Mouse (Mus musculus) liver, embryonic 11.5 days (tissue): ENCODE measurements at regions not wholly inside any gene's neighbourhood (a gene's known extent, or its start where the extent isn't known, plus 50 kb on each side); places are given as distances from the start of the nearest gene placed in this dataset.

ENCODE experiments used
- ATAC-seq: fragments of 200-750 bp; cut with Nextera tagmentation; replicated peaks from 2 replicates; pipeline ENCODE4 v1.8.0; 2017; ENCODE audit warnings: moderate number of reproducible peaks, mild to moderate bottlenecking, moderate TSS enrichment, moderate library complexity; ENCODE audit not compliant: low FRiP score
- DNase-seq: peaks from one replicate; pipeline ENCODE4 v3.0.0-alpha.2; 2017; ENCODE audit warnings: low spot score
- H3K27ac ChIP-seq: fragments of 300-500 bp; sonication (generic); 2 replicates; pipeline ENCODE4 v1.5.1; 2014; ENCODE audit warnings: mild to moderate bottlenecking, low read depth, low read length, control low read depth
- H3K27me3 ChIP-seq: fragments of 300-500 bp; sonication (generic); replicated peaks from 2 replicates; pipeline ENCODE4 v1.6.1; 2014; ENCODE audit warnings: low read length, mixed read lengths; ENCODE audit not compliant: control insufficient read depth, insufficient read depth
- H3K36me3 ChIP-seq: fragments of 300-500 bp; sonication (generic); 2 replicates; pipeline ENCODE4 v1.6.1; 2014; ENCODE audit warnings: mild to moderate bottlenecking, low read length, moderate library complexity, mixed read lengths; ENCODE audit not compliant: control insufficient read depth, insufficient read depth
- H3K4me1 ChIP-seq: fragments of 300-500 bp; sonication (generic); replicated peaks from 2 replicates; pipeline ENCODE4 v1.6.1; 2014; ENCODE audit warnings: low read length, mixed read lengths; ENCODE audit not compliant: control insufficient read depth, insufficient read depth
- H3K4me2 ChIP-seq: fragments of 300-500 bp; sonication (generic); 2 replicates; pipeline ENCODE4 v1.6.1; 2014; ENCODE audit warnings: mild to moderate bottlenecking, control low read depth, moderate library complexity
- H3K4me3 ChIP-seq: fragments of 300-500 bp; sonication (generic); 2 replicates; pipeline ENCODE4 v1.5.1; 2014; ENCODE audit warnings: low read depth, low read length, control low read depth
- H3K9ac ChIP-seq: fragments of 300-500 bp; sonication (generic); 2 replicates; pipeline ENCODE4 v1.6.1; 2014; ENCODE audit warnings: low read depth, low read length, control low read depth
- H3K9me3 ChIP-seq: fragments of 300-500 bp; sonication (generic); 2 replicates; pipeline ENCODE4 v1.6.1; 2016; ENCODE audit warnings: low read length, inconsistent platforms, mixed read lengths; ENCODE audit not compliant: control insufficient read depth
- WGBS: fragments of 180-500 bp; shearing (Covaris S2); extraction: QIAGEN DNeasy Blood & Tissue Kit; methylation state at CpG from one replicate; pipeline ENCODE4 v1.1.7; 2014; 5-methylcytosine and 5-hydroxymethylcytosine counted together

DNA sequence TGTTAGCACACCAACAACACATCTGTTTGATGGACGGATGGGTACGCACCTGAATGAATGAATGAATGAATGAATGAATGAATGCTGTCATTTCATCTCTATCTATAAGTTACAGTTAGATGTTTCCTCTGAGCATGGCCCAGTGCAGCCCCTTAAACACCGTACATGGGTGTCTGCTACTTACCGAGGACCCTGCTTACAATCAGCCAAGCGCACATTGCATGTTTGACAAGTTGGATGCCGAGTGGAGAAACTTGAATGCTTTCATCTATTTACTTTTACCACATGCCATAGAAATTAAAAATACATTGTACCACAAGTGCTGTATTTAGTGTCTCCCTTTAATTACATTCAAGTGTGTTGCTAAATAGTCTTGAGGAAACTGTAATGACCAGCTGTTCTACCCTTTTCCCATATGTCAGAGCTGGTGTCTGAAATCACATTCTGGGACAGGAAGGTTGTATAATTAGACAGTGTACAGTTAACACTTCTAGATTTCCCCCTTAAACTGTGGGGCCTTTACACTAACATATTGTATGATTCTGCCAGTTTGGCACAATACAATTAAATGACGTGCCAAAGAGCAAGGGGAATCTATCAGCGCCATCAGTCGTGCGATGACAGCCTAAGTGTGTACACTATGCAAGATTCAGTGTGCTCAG is 127.3 kb upstream of the Prox1 start:
- DNase-seq: no peak
- Histone ChIP-seq H3K27me3 (no peaks in the 10 kb centered on the region), H3K4me2 (no peak overlapping the region), H3K36me3 (no peaks in the 10 kb centered on the region), H3K4me1 (no peaks in the 10 kb centered on the region), H3K4me3 (no peak overlapping the region), H3K27ac (no peak overlapping the region), H3K9ac (no peak overlapping the region), H3K9me3 (no peaks in the 10 kb centered on the region)
- 89% methylated on average over 10 of the region's 10 CpGs for WGBS
- ATAC-seq: no peak

DNA sequence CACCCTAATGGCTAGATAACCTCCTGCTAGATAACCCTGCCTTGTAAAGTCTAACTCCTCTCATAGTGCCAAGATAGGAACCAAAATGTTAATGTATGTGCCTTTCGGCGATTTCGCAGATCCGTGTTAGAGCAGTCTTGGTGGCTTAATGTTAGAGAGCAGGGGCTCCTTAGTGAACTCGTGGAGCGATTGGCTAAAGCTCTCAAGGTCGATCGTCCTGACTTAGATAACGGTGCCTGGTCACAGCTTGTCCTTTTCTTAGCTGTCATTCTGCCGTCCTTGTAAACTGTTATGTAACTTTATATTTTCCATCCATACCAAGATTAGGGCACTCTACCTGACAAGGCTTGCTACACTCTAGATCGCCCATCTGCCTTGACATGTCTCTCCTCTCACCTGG is 119.5 kb upstream of the Prox1 start:
- Histone ChIP-seq H3K9ac (no peak overlapping the region), H3K36me3 (no peaks in the 10 kb centered on the region), H3K27ac (no peak overlapping the region), H3K4me1 (no peaks in the 10 kb centered on the region), H3K4me3 (no peak overlapping the region), H3K27me3 (no peaks in the 10 kb centered on the region), H3K4me2 (no peak overlapping the region), H3K9me3 (no peaks in the 10 kb centered on the region)
- ATAC-seq (no peak), DNase-seq (no peak)
- 79% methylated on average over 11 of the region's 11 CpGs for WGBS

DNA sequence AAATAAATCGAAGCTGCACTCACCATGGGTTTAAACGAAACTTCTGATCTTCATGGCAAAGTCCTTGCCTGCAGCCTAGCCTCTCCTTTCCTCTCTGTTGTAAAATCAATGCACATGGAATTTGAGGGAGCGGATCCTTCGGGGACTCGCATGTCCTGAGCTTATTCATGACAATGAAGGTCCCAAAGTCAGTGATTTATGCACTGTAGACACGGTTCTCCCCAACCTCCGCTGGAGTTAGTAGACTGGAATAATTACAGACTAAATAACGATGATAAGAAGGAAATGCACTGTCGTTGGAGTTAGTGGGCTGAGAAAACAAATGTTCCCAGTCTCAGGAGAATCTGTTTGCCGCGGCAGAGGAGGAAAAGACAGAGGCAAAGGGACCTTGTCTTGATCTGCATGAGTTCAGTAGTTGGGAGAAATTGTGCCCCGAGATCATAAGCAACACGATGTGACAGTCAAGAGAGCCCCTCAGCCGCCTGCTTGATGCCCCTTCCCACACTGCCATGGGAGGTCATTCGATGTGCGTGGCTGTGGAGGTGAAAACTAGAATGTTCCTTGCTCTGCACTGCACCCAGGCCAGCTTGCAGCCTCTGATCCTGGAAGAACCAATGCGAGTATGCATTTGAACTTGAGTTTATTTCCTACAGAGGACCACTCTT is 116.1 kb upstream of the Prox1 start:
- no peak overlapping the region for H3K4me3 ChIP-seq
- no peaks in the 10 kb centered on the region for H3K27me3 ChIP-seq
- no peak overlapping the region for H3K27ac ChIP-seq
- H3K36me3 ChIP-seq: no peaks in the 10 kb centered on the region
- H3K4me2 ChIP-seq: no peak overlapping the region
- DNase-seq: no peak
- no peak for ATAC-seq
- WGBS: 66% methylated on average over 17 of the region's 17 CpGs
- no peak overlapping the region for H3K9ac ChIP-seq
- no peaks in the 10 kb centered on the region for H3K4me1 ChIP-seq
- no peaks in the 10 kb centered on the region for H3K9me3 ChIP-seq

DNA sequence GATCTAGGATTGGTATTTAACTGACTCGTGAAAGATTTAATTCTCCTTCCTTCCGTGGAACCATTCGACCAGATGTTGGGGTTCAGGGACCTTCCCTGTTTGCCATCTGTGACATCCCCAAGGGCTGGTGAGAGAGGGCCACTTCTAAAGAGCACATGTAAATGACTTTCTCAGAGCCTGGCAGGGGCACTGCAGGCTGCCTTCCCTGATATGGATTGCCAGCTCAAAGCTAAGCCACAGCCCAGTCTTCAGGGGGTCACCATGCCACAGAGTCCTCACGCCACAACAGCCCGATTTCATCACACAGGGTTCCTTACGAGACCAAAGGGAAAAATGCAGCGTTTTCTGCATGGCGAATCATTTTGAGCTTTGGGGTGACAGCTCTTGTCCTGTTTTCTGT is 115.1 kb upstream of the Prox1 start:
- no peak overlapping the region for H3K9ac ChIP-seq
- H3K9me3 ChIP-seq: no peaks in the 10 kb centered on the region
- H3K27me3 ChIP-seq: no peaks in the 10 kb centered on the region
- no peaks in the 10 kb centered on the region for H3K4me1 ChIP-seq
- no peak overlapping the region for H3K4me2 ChIP-seq
- WGBS: 72% methylated on average over 8 of the region's 8 CpGs
- H3K4me3 ChIP-seq: no peak overlapping the region
- ATAC-seq: no peak
- no peak overlapping the region for H3K27ac ChIP-seq
- DNase-seq: no peak
- no peaks in the 10 kb centered on the region for H3K36me3 ChIP-seq

DNA sequence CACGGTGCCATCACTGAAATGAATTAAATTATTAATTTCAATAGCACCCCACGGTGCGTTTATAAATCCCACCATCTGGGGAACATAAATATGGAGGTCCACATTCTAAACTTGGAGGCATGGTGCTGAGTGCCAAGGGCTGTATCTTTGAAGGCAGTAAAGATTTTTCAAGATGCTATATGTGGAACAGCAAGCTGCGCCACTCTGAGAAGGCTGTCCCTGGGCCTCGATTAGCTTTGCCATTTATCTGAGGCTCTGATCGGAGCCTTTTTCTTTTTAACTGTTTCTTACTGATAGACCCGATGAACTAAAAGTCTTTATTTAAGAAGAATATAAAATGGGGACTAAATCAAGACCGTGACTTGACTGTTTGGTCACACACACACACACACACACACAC is 114.5 kb upstream of the Prox1 start:
- Histone ChIP-seq H3K27ac (no peak overlapping the region), H3K4me3 (no peak overlapping the region), H3K4me1 (no peaks in the 10 kb centered on the region), H3K36me3 (no peaks in the 10 kb centered on the region), H3K9ac (no peak overlapping the region), H3K27me3 (no peaks in the 10 kb centered on the region), H3K4me2 (no peak overlapping the region), H3K9me3 (no peaks in the 10 kb centered on the region)
- 83% methylated on average over 8 of the region's 8 CpGs for WGBS
- ATAC-seq (no peak), DNase-seq (no peak)

DNA sequence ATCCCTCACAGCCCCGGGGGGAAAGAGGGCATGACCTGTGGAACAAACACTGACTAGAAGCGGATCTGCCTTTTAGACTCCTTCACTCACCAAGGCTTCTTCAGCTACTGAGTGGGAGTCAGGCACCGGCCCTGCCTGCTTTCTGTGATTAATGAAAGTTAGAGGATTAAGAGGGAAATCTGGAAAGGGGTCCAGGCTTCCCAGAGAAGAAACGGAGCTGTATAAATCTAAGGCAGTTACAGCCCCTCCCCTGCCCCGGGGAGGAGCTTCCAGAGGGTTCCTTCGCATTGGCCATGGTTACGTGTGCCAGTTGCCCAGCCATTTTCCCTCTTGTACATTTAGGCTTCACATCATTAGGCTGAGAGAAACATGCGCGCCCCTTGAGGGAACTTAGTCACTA is 113.6 kb upstream of the Prox1 start:
- H3K9me3 ChIP-seq: no peaks in the 10 kb centered on the region
- WGBS: 64% methylated on average over 9 of the region's 9 CpGs
- H3K4me3 ChIP-seq: no peak overlapping the region
- no peaks in the 10 kb centered on the region for H3K36me3 ChIP-seq
- DNase-seq (no peak), ATAC-seq (no peak)
- no peak overlapping the region for H3K9ac ChIP-seq
- H3K4me1 ChIP-seq: no peaks in the 10 kb centered on the region
- H3K27ac ChIP-seq: no peak overlapping the region
- no peaks in the 10 kb centered on the region for H3K27me3 ChIP-seq
- no peak overlapping the region for H3K4me2 ChIP-seq

DNA sequence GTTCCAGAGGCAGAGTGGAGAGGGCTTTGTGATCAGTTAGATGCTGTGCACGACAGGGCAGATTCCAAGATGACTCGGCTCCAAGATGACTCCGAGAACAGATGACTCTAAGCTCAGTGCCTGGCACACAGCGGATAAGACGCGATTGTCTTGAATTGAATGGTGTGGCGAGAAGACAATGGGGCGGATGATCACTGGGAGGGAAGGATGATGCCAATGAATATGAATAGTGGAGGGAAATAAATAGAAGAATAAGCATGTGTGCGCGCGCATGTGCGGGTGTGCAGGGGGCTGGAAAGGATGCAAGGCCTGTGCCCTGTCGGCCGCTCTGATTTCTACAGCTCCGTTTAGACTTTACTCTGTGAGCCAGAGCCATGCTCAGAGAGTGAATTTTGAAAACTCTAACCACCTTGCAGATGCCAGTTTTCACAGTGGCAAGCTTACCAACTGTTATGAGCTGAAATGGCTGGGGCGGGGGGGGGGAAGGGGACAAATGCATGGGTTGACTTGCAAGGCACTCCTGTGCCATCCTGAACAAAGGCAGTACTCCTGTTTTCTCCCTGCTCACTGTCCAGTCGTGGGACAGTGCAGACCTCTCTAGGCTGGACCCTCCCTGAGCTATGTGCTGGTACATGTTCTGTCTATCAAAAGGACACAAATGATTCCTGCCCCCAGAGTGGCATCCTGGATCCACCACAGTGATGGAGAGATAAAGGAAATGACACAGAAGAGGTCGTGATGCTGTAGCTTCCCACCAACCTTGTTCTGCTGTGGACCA is 109.8 kb upstream of the Prox1 start:
- Histone ChIP-seq H3K9me3 (no peaks in the 10 kb centered on the region), H3K4me1 (no peaks in the 10 kb centered on the region), H3K27ac (no peak overlapping the region), H3K9ac (no peak overlapping the region), H3K4me3 (no peak overlapping the region), H3K36me3 (no peaks in the 10 kb centered on the region), H3K27me3 (no peaks in the 10 kb centered on the region), H3K4me2 (no peak overlapping the region)
- 87% methylated on average over 18 of the region's 18 CpGs for WGBS
- no peak for ATAC-seq
- DNase-seq: no peak

DNA sequence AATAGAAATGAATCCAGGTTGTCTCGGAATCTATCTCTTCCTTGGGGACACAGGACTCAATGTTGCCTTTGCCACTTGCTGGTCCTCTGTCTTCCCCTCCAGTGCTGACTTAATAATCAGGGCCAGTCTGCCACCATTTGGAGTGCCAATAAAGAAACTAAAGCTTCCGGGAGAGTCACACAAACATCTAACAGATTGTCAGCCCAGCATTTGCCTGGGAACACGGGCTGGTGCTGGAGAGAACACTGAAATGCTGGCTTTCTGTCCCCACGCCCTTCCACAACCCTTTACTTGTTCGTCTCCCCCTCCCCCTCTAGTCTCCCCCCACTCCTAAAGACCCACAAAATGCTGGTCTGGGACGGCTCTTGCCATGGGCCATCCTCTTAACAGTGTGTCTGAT is 104.4 kb upstream of the Prox1 start:
- no peaks in the 10 kb centered on the region for H3K4me1 ChIP-seq
- H3K36me3 ChIP-seq: no peaks in the 10 kb centered on the region
- H3K27me3 ChIP-seq: no peaks in the 10 kb centered on the region
- H3K27ac ChIP-seq: no peak overlapping the region
- ATAC-seq: no peak
- no peaks in the 10 kb centered on the region for H3K9me3 ChIP-seq
- no peak for DNase-seq
- no peak overlapping the region for H3K4me3 ChIP-seq
- no peak overlapping the region for H3K4me2 ChIP-seq
- no peak overlapping the region for H3K9ac ChIP-seq
- 73% methylated on average over 6 of the region's 6 CpGs for WGBS
